Mouse (Mus musculus) ZHBTc4 (cell line): ENCODE results near the gene Gm6899.

Experiments used
- DNase-seq: peaks from one replicate; pipeline ENCODE4 v3.0.0-alpha.2; 2011; ENCODE audit warnings: low read depth, low spot score

Gm6899 gene

GRCm38 (mm10) chr11:26642141-26642540 is 49.1 kb downstream of the Gm6899 start:
- no peak for DNase-seq
